Mouse (Mus musculus) layer of hippocampus, postnatal 36 days (tissue): ENCODE results near the gene Tet1. TPM values are rescaled to one million over a fixed set of nuclear protein-coding genes. Genes with fewer than 3 reads are reported as not detected.

ENCODE experiments used
- total RNA-seq, 2 experiments: library from RNA; stranded (reverse); gene quantifications; 2 replicates each; pipeline ENCODE4 v1.2.3; 2021

Tet1 gene
- total RNA-seq, 2 experiments from 2014 or later = 17.0 to 19.4 TPM

Other genes starting within 250 kb of the Tet1 start
- 1 to 10 TPM; 1.9 to 4.1 TPM for gene Stox1, start 182.9 kb downstream of the Tet1 start, total RNA-seq
- gene Ccar1, start 116.7 kb downstream of the Tet1 start, total RNA-seq = 10 to 100 TPM; 54.6 to 73.1 TPM
- gene Slc25a16, start 11.6 kb upstream of the Tet1 start, total RNA-seq = 10 to 100 TPM; 34.9 to 41.6 TPM
- gene Dna2, start 38.0 kb upstream of the Tet1 start, total RNA-seq = 1 to 10 TPM in 1 of 2 experiments, under 1 TPM in 1; 0.95 to 1.2 TPM
- 10 to 100 TPM; 63.8 to 77.0 TPM for gene Rufy2, start 71.2 kb upstream of the Tet1 start, total RNA-seq
- 10 to 100 TPM; 52.9 to 60.8 TPM for gene Hnrnph3, start 115.2 kb upstream of the Tet1 start, total RNA-seq
- 1 to 10 TPM; 1.7 to 2.3 TPM for gene Pbld2, start 115.3 kb upstream of the Tet1 start, total RNA-seq
- 1 to 10 TPM in 1 of 2 experiments, under 1 TPM in 1; 0.30 to 1.1 TPM for gene Pbld1, start 151.2 kb upstream of the Tet1 start, total RNA-seq
- 1 to 10 TPM; 1.6 to 2.5 TPM for gene Atoh7, start 190.7 kb upstream of the Tet1 start, total RNA-seq